8 mouse cellular contexts compared by ENCODE assay signal in the genomic region with DNA sequence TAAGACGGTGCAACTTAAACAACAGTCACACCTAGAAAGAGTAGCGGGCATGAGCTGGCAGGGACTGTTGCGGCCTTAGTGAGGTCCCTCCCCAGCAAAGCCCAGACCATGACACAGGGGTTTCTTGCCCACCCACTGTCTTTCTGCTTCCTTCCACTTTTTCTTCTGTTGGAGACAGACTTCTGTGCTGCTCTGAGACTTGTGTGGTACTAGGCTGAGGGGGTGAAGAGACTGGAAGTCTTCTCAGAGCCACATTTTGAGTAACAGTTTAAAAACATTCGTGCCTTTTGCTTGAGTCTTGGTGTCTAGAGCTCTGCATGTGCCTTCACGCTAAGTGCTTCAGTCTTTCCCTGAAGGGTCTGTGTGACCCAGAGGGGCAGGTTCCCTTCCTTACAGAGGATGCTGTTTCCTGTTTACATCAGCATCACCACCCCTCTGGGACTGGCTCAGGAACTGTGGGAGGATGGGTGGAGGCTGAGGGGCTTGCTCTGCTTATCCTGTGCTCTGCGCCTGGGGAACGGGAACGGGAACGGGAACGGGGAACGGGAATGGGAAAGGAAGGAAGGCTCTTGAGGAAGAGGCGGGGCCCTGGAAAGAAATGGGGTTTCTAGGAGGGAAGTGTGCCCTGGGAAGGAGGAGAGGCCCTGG. TPM values are rescaled to one million over a fixed set of nuclear protein-coding genes. Genes with fewer than 3 reads are reported as not detected.
DNase-seq lines count a peak whose midpoint lies in the region; ATAC-seq and TF ChIP-seq lines count a peak whose summit lies in the region.

No protein-coding gene starts in this region.

- peak overlapping the region; percentile 52 for H3K27ac ChIP-seq in bone marrow macrophage, adult 2 months (ENCODE audit: insufficient read depth, low read depth, low read length)
- peak overlapping the region; percentile 87 for H3K27ac ChIP-seq in heart, embryonic 16.5 days (ENCODE audit: low read length)
- no peak overlapping the region for H3K27ac ChIP-seq in neural tube, embryonic 14.5 days (ENCODE audit: low read depth, low read length)

- ATAC-seq in heart, embryonic 16.5 days (replicated peaks; ENCODE audit: extremely low read depth, insufficient read depth, low FRiP score): peak; percentile 62
- peak; percentile 45; the same call in 1 of the 2 replicates for ATAC-seq in neural tube, embryonic 14.5 days (ENCODE audit: low read depth)
- no peak for ATAC-seq in activated CD4-positive, CD25-positive, alpha-beta regulatory T cell, adult 4 months

- peak; percentile 61 for DNase-seq in adrenal gland, adult 2 months
- no peak for DNase-seq in adrenal gland, adult 18-20 months (ENCODE audit: low spot score in 2 of 2)
- peak; percentile 78 for DNase-seq in kidney, postnatal 14 days
- DNase-seq in testis, postnatal 10 days (ENCODE audit: low spot score): no peak

- H3K4me3 ChIP-seq in bone marrow macrophage, adult 2 months (ENCODE audit: insufficient read depth, low read length): no peak overlapping the region
- H3K4me3 ChIP-seq in heart, embryonic 16.5 days (ENCODE audit: low read length): no peak overlapping the region
- H3K4me3 ChIP-seq in neural tube, embryonic 14.5 days (ENCODE audit: low read depth, low read length): no peak overlapping the region

- H3K9ac ChIP-seq in heart, embryonic 16.5 days (ENCODE audit: low read length): peak overlapping the region; percentile 17; the same call in 1 of the 2 replicates
- no peak overlapping the region for H3K9ac ChIP-seq in neural tube, embryonic 14.5 days (replicated peaks; ENCODE audit: low read depth, low read length)

- TF ChIP-seq POLR2A in bone marrow macrophage, adult 2 months (IDR thresholded peaks at IDR 0.05; ENCODE audit: borderline replicate concordance, low read depth, low read length): no peak

- WGBS in heart, embryonic 16.5 days: 60% methylated on average over 12 of the region's 12 CpGs
- 86% methylated on average over 12 of the region's 12 CpGs for WGBS in neural tube, embryonic 14.5 days

- H3K36me3 ChIP-seq in heart, embryonic 16.5 days (ENCODE audit: control insufficient read depth, insufficient read depth): peaks cover 3% of the 10 kb centered on the region; the same call in 1 of the 2 replicates
- H3K36me3 ChIP-seq in neural tube, embryonic 14.5 days (ENCODE audit: control insufficient read depth, insufficient read depth, low read length): no peaks in the 10 kb centered on the region

- TF ChIP-seq CTCF in bone marrow macrophage, adult 2 months (IDR thresholded peaks at IDR 0.05; ENCODE audit: low read depth, low read length): no peak

- H3K9me3 ChIP-seq in heart, embryonic 16.5 days (replicated peaks; ENCODE audit: control insufficient read depth, low read length): no peaks in the 10 kb centered on the region
- no peaks in the 10 kb centered on the region for H3K9me3 ChIP-seq in neural tube, embryonic 14.5 days (ENCODE audit: control insufficient read depth, low read length)

- no peaks in the 10 kb centered on the region for H3K27me3 ChIP-seq in heart, embryonic 16.5 days (ENCODE audit: control insufficient read depth, insufficient read depth, low read length)
- no peaks in the 10 kb centered on the region for H3K27me3 ChIP-seq in neural tube, embryonic 14.5 days (ENCODE audit: control insufficient read depth, insufficient read depth, low read length)

- H3K4me2 ChIP-seq in heart, embryonic 16.5 days (ENCODE audit: low read depth, low read length): peak overlapping the region; percentile 16; the same call in 1 of the 2 replicates
- no peak overlapping the region for H3K4me2 ChIP-seq in neural tube, embryonic 14.5 days (ENCODE audit: low read depth, low read length)

- peaks cover 46% of the 10 kb centered on the region for H3K4me1 ChIP-seq in bone marrow macrophage, adult 2 months (ENCODE audit: control insufficient read depth, insufficient read depth, low read length)
- H3K4me1 ChIP-seq in heart, embryonic 16.5 days (ENCODE audit: control insufficient read depth, insufficient read depth, low read length): peaks cover 46% of the 10 kb centered on the region
- H3K4me1 ChIP-seq in neural tube, embryonic 14.5 days (ENCODE audit: control insufficient read depth, insufficient read depth, low read length): peaks cover 9% of the 10 kb centered on the region; the same call in 1 of the 2 replicates

RNA-seq across cellular contexts. Expression of a gene that starts 21.7 kb away (rescaled TPM):
- total RNA-seq in adrenal gland, adult 2 months (2021): 10 to 100 TPM; 77.4 to 80.9 TPM
- 44.0 and 48.9 TPM in 2 replicates for polyA plus RNA-seq in adrenal gland, adult 2 months (2012; rRNA removed)
- total RNA-seq in adrenal gland, adult 18-20 months (2021): 10 to 100 TPM; 74.6 to 75.3 TPM
- 45.9 and 57.8 TPM in 2 replicates for polyA plus RNA-seq in bone marrow macrophage, adult 2 months (2012; ENCODE audit: insufficient read depth, insufficient read length, missing spikeins)
- polyA plus RNA-seq in heart, embryonic 16.5 days (2015; fragmentation: Nextera tagmentation; extraction: Ambion mirVana): 24.6 and 28.2 TPM in 2 replicates
- 35.5 and 52.8 TPM in 2 replicates for polyA plus RNA-seq in neural tube, embryonic 14.5 days (2014; fragmentation: Nextera tagmentation; extraction: Ambion mirVana)
- polyA plus RNA-seq in activated CD4-positive, CD25-positive, alpha-beta regulatory T cell, adult 4 months (2017; shearing (Covaris generic)): 10 to 100 TPM; 21.6 to 28.3 TPM

RNA-seq across cellular contexts. Expression of a gene that starts 31.5 kb away (rescaled TPM):
- 10 to 100 TPM; 64.7 to 83.4 TPM for total RNA-seq in adrenal gland, adult 2 months (2021)
- polyA plus RNA-seq in adrenal gland, adult 2 months (2012; rRNA removed): 45.6 and 62.0 TPM in 2 replicates
- 100 to 1,000 TPM in 1 of 2 experiments, 10 to 100 TPM in 1; 80.2 to 104 TPM for total RNA-seq in adrenal gland, adult 18-20 months (2021)
- polyA plus RNA-seq in bone marrow macrophage, adult 2 months (2012; ENCODE audit: insufficient read depth, insufficient read length, missing spikeins): 318 and 323 TPM in 2 replicates
- polyA plus RNA-seq in heart, embryonic 16.5 days (2015; fragmentation: Nextera tagmentation; extraction: Ambion mirVana): 151 and 206 TPM in 2 replicates
- polyA plus RNA-seq in neural tube, embryonic 14.5 days (2014; fragmentation: Nextera tagmentation; extraction: Ambion mirVana): 101 and 102 TPM in 2 replicates
- polyA plus RNA-seq in activated CD4-positive, CD25-positive, alpha-beta regulatory T cell, adult 4 months (2017; shearing (Covaris generic)): 100 to 1,000 TPM; 185 to 199 TPM

RNA-seq across cellular contexts. Expression of a gene that starts 37.0 kb away (rescaled TPM):
- 10 to 100 TPM; 38.9 to 46.1 TPM for total RNA-seq in adrenal gland, adult 2 months (2021)
- polyA plus RNA-seq in adrenal gland, adult 2 months (2012; rRNA removed): 153 and 204 TPM in 2 replicates
- total RNA-seq in adrenal gland, adult 18-20 months (2021): 10 to 100 TPM; 36.5 to 43.7 TPM
- 46.9 and 50.0 TPM in 2 replicates for polyA plus RNA-seq in bone marrow macrophage, adult 2 months (2012; ENCODE audit: insufficient read depth, insufficient read length, missing spikeins)
- polyA plus RNA-seq in heart, embryonic 16.5 days (2015; fragmentation: Nextera tagmentation; extraction: Ambion mirVana): 37.3 and 46.5 TPM in 2 replicates
- 44.8 and 49.8 TPM in 2 replicates for polyA plus RNA-seq in neural tube, embryonic 14.5 days (2014; fragmentation: Nextera tagmentation; extraction: Ambion mirVana)
- polyA plus RNA-seq in activated CD4-positive, CD25-positive, alpha-beta regulatory T cell, adult 4 months (2017; shearing (Covaris generic)): 10 to 100 TPM; 40.0 to 40.5 TPM

Comparison
In these comparisons a context has a peak if more than half of its experiments do, and no peak if none do; other contexts are left out.
1. DNase-seq: peak in adrenal gland, adult 2 months (single experiment) and kidney, postnatal 14 days (single experiment); none in adrenal gland, adult 18-20 months (0 of 2) and testis, postnatal 10 days (single experiment).